Mouse (Mus musculus) CH12.LX (cell line): ENCODE data around the gene Gcm1. TPM values are rescaled to one million over a fixed set of nuclear protein-coding genes. Genes with fewer than 3 reads are reported as not detected.

ENCODE experiments used
- DNase-seq: peaks from one replicate; pipeline ENCODE4 v3.0.0-alpha.2; 2013; ENCODE audit errors: extremely low read depth
- H3K27ac ChIP-seq: 2 replicates; pipeline ENCODE4 v1.5.1; 2012; ENCODE audit warnings: low read depth, mild to moderate bottlenecking, control low read depth, moderate library complexity; ENCODE audit not compliant: insufficient read depth
- H3K27me3 ChIP-seq: replicated peaks from 2 replicates; pipeline ENCODE3; 2012; ENCODE audit warnings: inconsistent platforms
- H3K36me3 ChIP-seq, 2 experiments: replicated peaks in 1 of 2; 2 replicates each; pipeline versions ENCODE3 to v1.6.1; 2012; ENCODE audit warnings: inconsistent platforms in 1 of 2, low read length in 1 of 2, mild to moderate bottlenecking in 1 of 2, mixed read lengths in 1 of 2, moderate library complexity in 1 of 2; ENCODE audit not compliant: control insufficient read depth in 1 of 2, insufficient read depth in 1 of 2
- H3K4me1 ChIP-seq, 2 experiments: 2 replicates each; pipeline ENCODE4 v1.6.1; 2012; ENCODE audit warnings: inconsistent platforms in 1 of 2, moderate library complexity in 1 of 2; ENCODE audit not compliant: insufficient read depth in 2 of 2, control insufficient read depth in 1 of 2
- H3K4me2 ChIP-seq: 2 replicates; pipeline ENCODE4 v1.6.1; 2012; ENCODE audit warnings: low read depth, mild to moderate bottlenecking, control low read depth; ENCODE audit not compliant: poor library complexity, insufficient read depth, severe bottlenecking
- H3K4me3 ChIP-seq, 3 experiments: fragments of 150-350 bp in 1 of 3; sonication (generic) in 1 of 3; replicated peaks in 1 of 3; 2 replicates each; pipeline versions ENCODE3 to v1.5.1; 2011 to 2012; ENCODE audit warnings: low read depth in 2 of 3, low read length in 2 of 3, mild to moderate bottlenecking in 2 of 3, moderate library complexity in 2 of 3, control low read depth in 1 of 3, improper control_type of control experiment in 1 of 3, inconsistent platforms in 1 of 3, mixed read lengths in 1 of 3; ENCODE audit not compliant: poor library complexity in 1 of 3
- H3K79me2 ChIP-seq: replicated peaks from 2 replicates; pipeline ENCODE4 v1.6.1; 2012; ENCODE audit warnings: mild to moderate bottlenecking, moderate library complexity; ENCODE audit not compliant: control insufficient read depth, poor library complexity, insufficient read depth, severe bottlenecking; ENCODE audit errors: extremely low read depth
- H3K9ac ChIP-seq: 2 replicates; pipeline ENCODE4 v1.6.1; 2012; ENCODE audit warnings: low read depth, mild to moderate bottlenecking, control low read depth, moderate library complexity; ENCODE audit not compliant: insufficient read depth
- H3K9me3 ChIP-seq: replicated peaks from 2 replicates; pipeline ENCODE3; 2012; ENCODE audit warnings: low read length, inconsistent platforms, mixed read lengths
- BHLHE40 ChIP-seq: IDR thresholded peaks from 2 replicates; pipeline ENCODE4 v1.6.1; 2011; ENCODE audit warnings: mild to moderate bottlenecking, low read depth, low read length, improper control_type of control experiment
- CTCF ChIP-seq, 2 experiments: IDR thresholded peaks in 1 of 2; conservative IDR thresholded peaks in 1 of 2; 2 replicates each; pipeline ENCODE4 v1.5.1; 2011 to 2012; ENCODE audit warnings: low read depth in 2 of 2, low read length in 2 of 2, improper control_type of control experiment in 1 of 2, inconsistent platforms in 1 of 2, mild to moderate bottlenecking in 1 of 2, moderate library complexity in 1 of 2
- ELF1 ChIP-seq: IDR thresholded peaks from 2 replicates; pipeline ENCODE4 v1.6.1; 2014; ENCODE audit warnings: low read depth, mild to moderate bottlenecking, inconsistent platforms, low read length, improper control_type of control experiment
- HCFC1 ChIP-seq: IDR thresholded peaks from 2 replicates; pipeline ENCODE4 v1.6.1; 2012; ENCODE audit warnings: low read depth, mild to moderate bottlenecking, inconsistent platforms, low read length, improper control_type of control experiment
- IRF4 ChIP-seq: IDR thresholded peaks from 2 replicates; pipeline ENCODE4 v1.6.1; 2014; ENCODE audit warnings: low read depth, mild to moderate bottlenecking, inconsistent platforms, low read length, improper control_type of control experiment
- JUN ChIP-seq: IDR thresholded peaks from 2 replicates; pipeline ENCODE4 v1.6.1; 2011; ENCODE audit warnings: low read depth, mild to moderate bottlenecking, low read length, improper control_type of control experiment, moderate library complexity; ENCODE audit not compliant: insufficient read depth
- JUND ChIP-seq: conservative IDR thresholded peaks from 2 replicates; pipeline ENCODE4 v1.6.1; 2011; ENCODE audit warnings: low read depth, low read length, improper control_type of control experiment
- MAFK ChIP-seq: IDR thresholded peaks from 2 replicates; pipeline ENCODE4 v1.6.1; 2011; ENCODE audit warnings: low read length, improper control_type of control experiment; ENCODE audit not compliant: insufficient replicate concordance
- MAX ChIP-seq: IDR thresholded peaks from 2 replicates; pipeline ENCODE4 v1.6.1; 2011; ENCODE audit warnings: low read length, improper control_type of control experiment
- MAZ ChIP-seq: IDR thresholded peaks from 2 replicates; pipeline ENCODE4 v1.6.1; 2012; ENCODE audit warnings: low read depth, mild to moderate bottlenecking, inconsistent platforms, low read length, improper control_type of control experiment, moderate library complexity
- MEF2A ChIP-seq: IDR thresholded peaks from 2 replicates; pipeline ENCODE4 v1.6.1; 2014; ENCODE audit warnings: low read depth, mild to moderate bottlenecking, inconsistent platforms, low read length, improper control_type of control experiment, borderline replicate concordance
- MXI1 ChIP-seq: IDR thresholded peaks from 2 replicates; pipeline ENCODE4 v1.6.1; 2011; ENCODE audit warnings: mild to moderate bottlenecking, low read depth, low read length, improper control_type of control experiment
- MYC ChIP-seq: IDR thresholded peaks from 2 replicates; pipeline ENCODE4 v1.6.1; 2011; ENCODE audit warnings: low read depth, mild to moderate bottlenecking, improper control_type of control experiment, low read length
- NELFE ChIP-seq: IDR thresholded peaks from 2 replicates; pipeline ENCODE4 v1.6.1; 2011; ENCODE audit warnings: low read depth, low read length, improper control_type of control experiment
- PAX5 ChIP-seq: IDR thresholded peaks from 2 replicates; pipeline ENCODE4 v1.6.1; 2012; ENCODE audit warnings: low read length, inconsistent platforms, mixed read lengths
- POLR2AphosphoS2 ChIP-seq: IDR thresholded peaks from 2 replicates; pipeline ENCODE4 v1.6.1; 2011; ENCODE audit warnings: low read depth, low read length, improper control_type of control experiment
- RAD21 ChIP-seq: IDR thresholded peaks from 2 replicates; pipeline ENCODE4 v1.6.1; 2011; ENCODE audit warnings: low read depth, mild to moderate bottlenecking, low read length, improper control_type of control experiment, moderate library complexity
- SIN3A ChIP-seq: IDR thresholded peaks from 2 replicates; pipeline ENCODE4 v1.6.1; 2012; ENCODE audit warnings: low read length, improper control_type of control experiment, inconsistent platforms
- SMC3 ChIP-seq: IDR thresholded peaks from 2 replicates; pipeline ENCODE4 v1.6.1; 2011; ENCODE audit warnings: low read depth, low read length, improper control_type of control experiment
- TCF12 ChIP-seq: IDR thresholded peaks from 2 replicates; pipeline ENCODE4 v1.6.1; 2014; ENCODE audit warnings: low read depth, mild to moderate bottlenecking, inconsistent platforms, low read length, improper control_type of control experiment
- ZC3H11A ChIP-seq: IDR thresholded peaks from 2 replicates; pipeline ENCODE4 v1.6.1; 2012; ENCODE audit warnings: low read depth, mild to moderate bottlenecking, inconsistent platforms, low read length, improper control_type of control experiment
- dilution Hi-C: fragments of 300-500 bp; cut with MboI; formaldehyde crosslinking; loops from 2 replicates; pipeline ENCODE4 v1.14.3; 2020; ENCODE audit warnings: low sequenced_read_pairs; ENCODE audit not compliant: extremely low pct_unique_long_range_greater_than_20kb, extremely low pct_ligation_motif_present
- in situ Hi-C: fragments of 300-500 bp; cut with MboI; formaldehyde crosslinking; loops from 3 replicates; pipeline ENCODE4 v1.14.3; 2019; ENCODE audit warnings: low sequenced_read_pairs, low pct_ligation_motif_present, low pct_unique_long_range_greater_than_20kb, mixed read lengths
- polyA plus RNA-seq: library from polyadenylated mRNA; unstranded; fragments of >175 nt; gene quantifications from 2 replicates; pipeline ENCODE4 v1.2.1, GENCODE M21; 2012; ENCODE audit warnings: low read depth; ENCODE audit not compliant: insufficient read length
- total RNA-seq, 2 experiments: library from RNA; depleted of rRNA; stranded (reverse); fragments of 300-350 nt in 1 of 2; fragments of >200 nt in 1 of 2; gene quantifications; 2 replicates each; pipeline ENCODE4 v1.2.3; 2012 to 2014

Gene Gcm1
- total and polyA plus RNA-seq, 3 experiments = not detected

DNA sequence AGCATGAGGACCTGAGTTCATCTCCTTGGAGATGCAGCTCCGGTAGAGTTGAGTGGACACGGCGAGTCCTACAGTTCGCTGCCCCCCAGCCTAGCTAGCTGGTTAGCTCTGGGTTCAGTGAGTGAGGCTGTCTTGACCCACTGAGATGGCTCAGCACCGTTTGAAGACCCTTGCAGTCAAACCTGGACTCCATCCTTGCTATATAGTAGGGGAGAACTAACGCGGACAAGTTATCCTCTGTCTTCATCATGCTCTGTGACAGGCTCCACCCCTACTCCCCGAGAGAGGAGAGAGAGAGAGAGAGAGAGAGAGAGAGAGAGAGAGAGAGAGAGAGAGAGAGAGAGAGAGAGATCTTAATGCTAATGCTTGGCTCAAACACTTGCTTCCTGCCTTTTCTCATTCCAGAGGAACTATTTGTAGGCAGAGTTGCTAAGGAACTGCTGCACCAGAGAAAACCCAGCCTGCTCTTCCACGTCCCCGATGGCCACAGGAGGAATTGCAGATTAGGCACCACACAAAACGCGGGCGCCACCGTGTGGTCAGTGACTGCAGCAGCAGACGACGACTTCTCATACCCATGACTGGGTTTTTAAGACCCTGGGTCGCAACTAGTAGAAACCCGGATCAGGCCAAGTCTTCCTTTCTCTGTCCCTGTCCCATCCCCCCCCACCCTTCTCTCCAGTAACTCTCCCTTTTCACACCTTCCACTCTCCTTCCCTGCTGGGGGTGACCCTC lies 12.8 kb upstream of the Gcm1 start:
- TF ChIP-seq CTCF (conservative IDR thresholded peaks at IDR 0.05 in 1 of 2, IDR thresholded peaks at IDR 0.05 in 1 of 2; ENCODE audit: low read depth in 2 of 2, low read length in 2 of 2) (peak; percentile 88 to 99), JUND (0 out of 2 replicates have a peak, but pooled peaks have one; percentile 34), SIN3A (peak; percentile 69; the same call in 1 of the 2 replicates), MAX (0 out of 2 replicates have a peak, but pooled peaks have one; percentile 16), TCF12 (no peak), JUN (no peak), MYC (no peak), IRF4 (peak; percentile 37; the same call in 1 of the 2 replicates), MEF2A (0 out of 2 replicates have a peak, but pooled peaks have one; percentile 12), RAD21 (peak; percentile 79), MAFK (no peak), MAZ (0 out of 2 replicates have a peak, but pooled peaks have one; percentile 1), MXI1 (0 out of 2 replicates have a peak, but pooled peaks have one; percentile 21), BHLHE40 (0 out of 2 replicates have a peak, but pooled peaks have one; percentile 5), ELF1 (peak; percentile 38; the same call in 1 of the 2 replicates), POLR2AphosphoS2 (no peak), NELFE (peak; percentile 69; the same call in 1 of the 2 replicates), HCFC1 (peak; percentile 17; the same call in 1 of the 2 replicates), PAX5 (no peak), SMC3 (peak; percentile 81), ZC3H11A (peak; percentile 36; the same call in 1 of the 2 replicates)
- TF ChIP-seq, all 38 proteins: peak for 15
- no peaks in the 10 kb centered on the region for H3K36me3 ChIP-seq
- peaks cover 11% of the 10 kb centered on the region for H3K27me3 ChIP-seq
- H3K79me2 ChIP-seq = no peaks in the 10 kb centered on the region
- dilution Hi-C loops (no loop called here), in situ Hi-C loops (loop anchor here (25.0 kb wide), 1 partner anchor 377 kb away; no protein-coding TSS in a partner anchor)
- peaks cover 8 to 9% of the 10 kb centered on the region in 2 experiments for H3K4me1 ChIP-seq
- H3K4me2 ChIP-seq = peak overlapping the region; percentile 77
- H3K9me3 ChIP-seq = no peaks in the 10 kb centered on the region
- H3K4me3 ChIP-seq = peak overlapping the region; percentile 20 to 31 (median 25)
- peak; percentile 82 for DNase-seq
- peak overlapping the region; percentile 34; the same call in 1 of the 2 replicates for H3K9ac ChIP-seq
- H3K27ac ChIP-seq = no peak overlapping the region
